Mouse (Mus musculus) bone marrow macrophage, adult 2 months (primary cell): ENCODE measurements around the gene Hba-x.

Experiments used
- CTCF ChIP-seq: IDR thresholded peaks from 2 replicates; pipeline ENCODE4 v1.5.1; 2012; ENCODE audit warnings: low read depth, mild to moderate bottlenecking, low read length, moderate library complexity
- POLR2A ChIP-seq: IDR thresholded peaks from 2 replicates; pipeline ENCODE4 v1.6.1; 2012; ENCODE audit warnings: mild to moderate bottlenecking, low read depth, low read length, borderline replicate concordance

GRCm38 (mm10) chr11:32297866-32298531, 21.8 kb downstream of the Hba-x start:
- no peak for TF ChIP-seq CTCF
- no peak for TF ChIP-seq POLR2A
